Mouse (Mus musculus) kidney, postnatal 0 days (tissue): ENCODE results near the gene Armc2. TPM values are rescaled to one million over a fixed set of nuclear protein-coding genes. Genes with fewer than 3 reads are reported as not detected.

Source experiments
- ATAC-seq: fragments of 200-750 bp; cut with Nextera tagmentation; replicated peaks from 2 replicates; pipeline ENCODE4 v1.8.0; 2017; ENCODE audit warnings: low read depth, moderate number of reproducible peaks, moderate TSS enrichment, moderate library complexity; ENCODE audit not compliant: low FRiP score
- DNase-seq: peaks from one replicate; pipeline ENCODE4 v3.0.0-alpha.2; 2016; ENCODE audit warnings: low spot score
- H3K27ac ChIP-seq: fragments of 300-500 bp; sonication (generic); 2 replicates; pipeline ENCODE4 v1.5.1; 2014; ENCODE audit warnings: mild to moderate bottlenecking
- H3K27me3 ChIP-seq: fragments of 300-500 bp; sonication (generic); 2 replicates; pipeline ENCODE4 v1.6.1; 2014; ENCODE audit warnings: low read length, mixed read lengths; ENCODE audit not compliant: insufficient read depth
- H3K36me3 ChIP-seq: fragments of 300-500 bp; sonication (generic); 2 replicates; pipeline ENCODE4 v1.6.1; 2014; ENCODE audit warnings: low read length, mixed read lengths; ENCODE audit not compliant: insufficient read depth
- H3K4me1 ChIP-seq: fragments of 300-500 bp; sonication (generic); replicated peaks from 2 replicates; pipeline ENCODE4 v1.6.1; 2014; ENCODE audit warnings: antibody characterized with exemption, low read length, mixed read lengths; ENCODE audit not compliant: insufficient read depth
- H3K4me2 ChIP-seq: fragments of 300-500 bp; sonication (generic); 2 replicates; pipeline ENCODE4 v1.6.1; 2014; ENCODE audit warnings: mild to moderate bottlenecking, low read length, moderate library complexity, mixed read lengths
- H3K4me3 ChIP-seq: fragments of 300-500 bp; sonication (generic); replicated peaks from 2 replicates; pipeline ENCODE4 v1.5.1; 2014; ENCODE audit warnings: low read depth, low read length
- H3K9ac ChIP-seq: fragments of 300-500 bp; sonication (generic); 2 replicates; pipeline ENCODE4 v1.6.1; 2014; ENCODE audit warnings: low read depth, low read length
- H3K9me3 ChIP-seq: fragments of 300-500 bp; sonication (generic); replicated peaks from 2 replicates; pipeline ENCODE4 v1.6.1; 2016; ENCODE audit warnings: low read length, inconsistent platforms, mixed read lengths
- CTCF ChIP-seq: IDR thresholded peaks from 2 replicates; pipeline ENCODE4 v1.5.1; 2016; ENCODE audit warnings: antibody characterized with exemption, low read depth, mild to moderate bottlenecking, moderate library complexity
- WGBS: fragments of 180-500 bp; shearing (Covaris S2); extraction: QIAGEN DNeasy Blood & Tissue Kit; methylation state at CpG from one replicate; pipeline ENCODE4 v1.1.7; 2014; 5-methylcytosine and 5-hydroxymethylcytosine counted together
- polyA plus RNA-seq: library from polyadenylated mRNA; unstranded; fragments of >200 nt; fragmentation: Nextera tagmentation; extraction: Ambion mirVana; gene quantifications from 2 replicates; pipeline ENCODE4 v1.2.1, GENCODE M21; 2015

The Armc2 gene
- polyA plus RNA-seq, 1 experiment from 2014 or later, result 0.71 TPM

DNA sequence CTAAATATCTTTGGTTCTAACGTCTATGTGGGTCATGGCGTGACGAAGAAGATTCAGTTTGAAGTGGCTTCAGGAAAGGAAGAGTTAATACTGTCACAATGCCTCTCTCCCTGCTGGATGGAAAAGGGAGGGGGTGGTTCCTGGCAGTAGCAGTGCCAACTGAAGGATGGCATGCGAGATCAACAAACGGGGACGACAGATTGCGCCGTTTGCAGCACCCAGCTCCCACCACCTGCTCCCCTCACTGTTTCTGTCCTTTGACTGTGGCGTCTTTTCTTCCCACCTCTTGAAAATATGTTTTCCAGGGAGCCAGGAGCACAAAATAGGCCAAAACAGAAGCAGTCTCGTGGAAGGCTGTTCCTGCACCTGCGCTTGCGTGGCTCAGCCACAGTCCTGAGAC, 86.3 kb downstream of the Armc2 start:
- Histone ChIP-seq H3K9me3 (no peaks in the 10 kb centered on the region), H3K4me1 (peaks cover 19% of the 10 kb centered on the region), H3K36me3 (no peaks in the 10 kb centered on the region), H3K4me2 (no peak overlapping the region), H3K27me3 (no peaks in the 10 kb centered on the region), H3K27ac (no peak overlapping the region), H3K4me3 (no peak overlapping the region), H3K9ac (no peak overlapping the region)
- no peak for TF ChIP-seq CTCF
- DNase-seq (no peak), ATAC-seq (no peak)
- 71% methylated on average over 12 of the region's 12 CpGs for WGBS

DNA sequence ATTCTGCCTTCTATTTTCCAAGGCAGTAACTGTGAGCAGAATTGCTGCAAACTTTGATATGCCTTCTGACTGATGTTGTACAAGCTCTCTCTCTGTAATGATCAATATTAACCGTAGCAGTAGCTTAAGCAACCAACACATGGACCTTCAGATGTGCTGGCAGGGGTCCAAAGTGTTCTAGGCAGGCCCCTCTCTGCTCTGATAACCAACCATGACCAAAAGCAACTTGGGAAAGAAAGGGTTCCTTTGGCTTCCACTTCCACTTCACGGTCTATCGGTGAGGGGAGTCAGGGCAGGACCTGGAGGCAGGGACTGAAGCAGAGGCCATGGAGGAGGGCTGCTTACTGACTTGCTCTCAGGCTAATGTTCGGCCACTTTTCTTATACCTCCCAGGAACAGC, 87.3 kb downstream of the Armc2 start:
- Histone ChIP-seq H3K27me3 (no peaks in the 10 kb centered on the region), H3K27ac (no peak overlapping the region), H3K9me3 (no peaks in the 10 kb centered on the region), H3K4me1 (peaks cover 16% of the 10 kb centered on the region), H3K4me2 (no peak overlapping the region), H3K4me3 (no peak overlapping the region), H3K9ac (no peak overlapping the region), H3K36me3 (no peaks in the 10 kb centered on the region)
- TF ChIP-seq CTCF, result no peak
- WGBS, result 35% methylated on average over 4 of the region's 4 CpGs
- DNase-seq (peak; percentile 50), ATAC-seq (no peak)

DNA sequence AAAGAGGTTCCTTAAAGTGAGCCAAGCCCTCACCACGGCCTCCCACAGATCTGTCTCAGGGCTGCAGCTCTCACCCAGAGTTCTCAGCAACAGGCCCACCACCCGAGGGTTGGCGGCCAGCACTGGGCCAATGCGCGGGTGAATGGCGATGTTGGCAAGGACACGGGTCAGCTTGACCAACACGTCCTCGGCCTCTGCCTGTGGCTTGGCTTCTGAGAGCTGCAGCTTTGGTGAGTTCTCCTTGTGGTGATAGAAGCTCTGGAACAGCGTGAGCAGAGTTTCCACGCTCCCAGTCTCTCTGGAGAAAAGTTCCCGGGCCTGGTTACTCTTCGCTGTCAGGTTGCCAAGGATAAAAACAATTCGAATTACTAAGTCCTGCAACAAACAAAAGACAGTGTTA, 91.5 kb downstream of the Armc2 start:
- 90% methylated on average over 14 of the region's 14 CpGs for WGBS
- no peak for ATAC-seq
- no peak overlapping the region for H3K4me3 ChIP-seq

DNA sequence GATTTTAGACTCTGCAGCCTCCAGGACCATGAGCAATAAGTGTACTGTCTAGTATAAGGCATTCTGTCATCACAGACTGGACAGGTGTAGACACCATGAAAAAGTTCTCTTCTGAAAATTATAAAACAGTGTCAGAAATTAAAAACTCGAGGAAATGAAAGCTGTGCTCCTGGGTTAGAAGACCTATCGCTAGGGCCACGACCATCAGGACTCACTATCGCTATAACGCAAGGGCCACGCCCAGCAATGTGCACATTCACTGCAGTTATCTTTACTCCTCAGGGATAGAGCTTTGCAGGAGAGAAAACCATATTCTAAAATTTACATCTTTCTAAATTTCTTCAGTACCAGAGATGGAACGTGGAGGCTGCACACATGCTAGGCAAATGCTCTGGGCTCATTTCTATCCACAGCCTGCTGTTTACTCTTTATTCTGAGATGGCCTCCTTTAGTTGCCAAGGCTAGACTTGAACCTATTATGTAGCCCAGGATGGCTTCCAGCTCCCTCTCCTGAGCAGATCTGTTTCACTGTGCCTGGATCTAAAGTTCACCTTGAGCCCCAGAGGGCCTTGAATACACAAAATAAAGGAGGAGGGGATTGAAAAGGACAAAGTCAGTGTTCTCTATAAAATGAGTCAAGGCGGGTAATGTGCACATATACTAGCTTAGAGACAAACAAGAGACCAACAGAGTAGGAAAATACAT, 105.8 kb downstream of the Armc2 start:
- no peaks in the 10 kb centered on the region for H3K4me1 ChIP-seq
- no peaks in the 10 kb centered on the region for H3K9me3 ChIP-seq
- TF ChIP-seq CTCF, result no peak
- H3K9ac ChIP-seq, result no peak overlapping the region
- peaks cover 2% of the 10 kb centered on the region; the same call in 1 of the 2 replicates for H3K36me3 ChIP-seq
- ATAC-seq (no peak), DNase-seq (no peak)
- 93% methylated on average over 8 of the region's 8 CpGs for WGBS
- no peak overlapping the region for H3K4me2 ChIP-seq
- no peak overlapping the region for H3K4me3 ChIP-seq
- H3K27ac ChIP-seq, result no peak overlapping the region
- H3K27me3 ChIP-seq, result no peaks in the 10 kb centered on the region

More for the DNA sequence above, 91.5 kb downstream of the Armc2 start:
- H3K4me1 ChIP-seq, result no peaks in the 10 kb centered on the region
- no peaks in the 10 kb centered on the region for H3K27me3 ChIP-seq
- no peak overlapping the region for H3K27ac ChIP-seq
- no peak overlapping the region for H3K4me2 ChIP-seq
- TF ChIP-seq CTCF, result no peak
- no peaks in the 10 kb centered on the region for H3K9me3 ChIP-seq
- no peak overlapping the region for H3K9ac ChIP-seq
- DNase-seq, result no peak
- no peaks in the 10 kb centered on the region for H3K36me3 ChIP-seq

DNA sequence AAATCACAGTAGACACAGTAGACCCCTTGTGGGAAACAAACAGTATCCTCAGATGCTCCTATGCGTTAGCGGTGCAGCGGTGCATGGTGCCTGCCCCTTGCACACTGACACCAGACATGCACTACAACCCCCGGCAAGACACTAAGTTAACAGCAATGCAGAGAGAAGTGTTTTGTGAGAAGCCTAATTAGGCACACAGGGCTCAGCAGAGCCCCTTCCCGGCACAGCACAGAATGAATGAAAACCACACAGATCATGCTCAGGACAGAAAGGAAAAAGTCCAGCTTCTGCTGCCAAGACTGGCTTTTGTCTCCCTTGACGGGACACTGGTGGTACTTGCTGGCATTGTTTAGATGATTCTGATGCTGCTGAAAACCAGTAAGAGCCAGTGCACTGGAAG, 109.3 kb downstream of the Armc2 start:
- no peak for ATAC-seq
- H3K27ac ChIP-seq, result no peak overlapping the region
- no peaks in the 10 kb centered on the region for H3K4me1 ChIP-seq
- no peak overlapping the region for H3K4me2 ChIP-seq
- no peak overlapping the region for H3K9ac ChIP-seq
- H3K36me3 ChIP-seq, result peaks cover 21% of the 10 kb centered on the region
- 59% methylated on average over 6 of the region's 6 CpGs for WGBS
- no peaks in the 10 kb centered on the region for H3K27me3 ChIP-seq
- no peak for DNase-seq
- no peak for TF ChIP-seq CTCF
- no peak overlapping the region for H3K4me3 ChIP-seq
- no peaks in the 10 kb centered on the region for H3K9me3 ChIP-seq

DNA sequence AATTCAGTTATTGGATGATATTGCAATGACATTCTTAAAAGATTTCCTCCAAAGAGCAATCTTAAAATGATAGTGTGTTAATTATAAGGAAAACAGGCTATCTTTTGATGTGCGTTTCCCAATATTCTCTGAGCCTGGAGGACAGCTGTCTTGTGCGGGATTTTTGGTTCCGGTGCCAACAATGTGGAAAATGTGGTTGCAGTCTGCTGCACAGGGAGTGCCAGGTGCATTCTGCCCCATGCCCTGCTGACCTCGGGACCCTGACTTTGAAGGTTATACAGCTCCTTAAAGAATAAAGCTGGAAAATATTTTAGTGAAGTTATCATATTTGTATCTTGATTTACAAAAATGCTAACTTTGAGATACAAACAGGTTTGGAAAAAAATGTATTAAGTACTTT, 110.3 kb downstream of the Armc2 start:
- no peak overlapping the region for H3K4me2 ChIP-seq
- H3K27ac ChIP-seq, result no peak overlapping the region
- H3K27me3 ChIP-seq, result no peaks in the 10 kb centered on the region
- no peaks in the 10 kb centered on the region for H3K9me3 ChIP-seq
- DNase-seq (no peak), ATAC-seq (no peak)
- H3K4me1 ChIP-seq, result no peaks in the 10 kb centered on the region
- H3K36me3 ChIP-seq, result peaks cover 28% of the 10 kb centered on the region
- no peak for TF ChIP-seq CTCF
- 69% methylated on average over 4 of the region's 4 CpGs for WGBS
- H3K9ac ChIP-seq, result no peak overlapping the region
- no peak overlapping the region for H3K4me3 ChIP-seq

DNA sequence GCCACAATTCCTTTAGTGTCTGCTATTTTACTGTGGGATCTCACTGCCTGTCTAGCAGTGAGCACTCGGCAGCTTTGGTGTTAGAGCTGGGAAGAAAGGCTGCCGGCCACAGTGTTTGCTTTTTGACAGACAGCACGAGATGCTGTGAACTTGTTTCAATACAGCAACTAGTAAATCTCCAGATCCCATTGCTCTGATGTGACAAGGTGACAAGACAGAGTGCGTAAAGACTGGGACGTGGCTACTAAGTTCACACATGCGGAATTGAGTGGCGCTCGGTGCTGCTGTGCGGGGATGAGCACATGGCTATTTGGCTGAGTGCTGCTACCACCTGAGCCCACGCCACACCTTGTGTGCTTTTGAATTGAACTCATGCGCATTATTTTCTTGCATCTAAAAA, 110.8 kb downstream of the Armc2 start:
- peaks cover 28% of the 10 kb centered on the region for H3K36me3 ChIP-seq
- no peaks in the 10 kb centered on the region for H3K27me3 ChIP-seq
- H3K9ac ChIP-seq, result no peak overlapping the region
- ATAC-seq (no peak), DNase-seq (no peak)
- H3K4me2 ChIP-seq, result no peak overlapping the region
- 71% methylated on average over 11 of the region's 11 CpGs for WGBS
- no peaks in the 10 kb centered on the region for H3K4me1 ChIP-seq
- no peaks in the 10 kb centered on the region for H3K9me3 ChIP-seq
- no peak for TF ChIP-seq CTCF
- H3K27ac ChIP-seq, result no peak overlapping the region
- no peak overlapping the region for H3K4me3 ChIP-seq
